Mouse (Mus musculus): ENCODE data around the gene Gm5150. TPM values are rescaled to one million over a fixed set of nuclear protein-coding genes. Genes with fewer than 3 reads are reported as not detected.

The Gm5150 gene
- polyA plus RNA-seq (2012; rRNA removed): not detected in 2 replicates

DNA sequence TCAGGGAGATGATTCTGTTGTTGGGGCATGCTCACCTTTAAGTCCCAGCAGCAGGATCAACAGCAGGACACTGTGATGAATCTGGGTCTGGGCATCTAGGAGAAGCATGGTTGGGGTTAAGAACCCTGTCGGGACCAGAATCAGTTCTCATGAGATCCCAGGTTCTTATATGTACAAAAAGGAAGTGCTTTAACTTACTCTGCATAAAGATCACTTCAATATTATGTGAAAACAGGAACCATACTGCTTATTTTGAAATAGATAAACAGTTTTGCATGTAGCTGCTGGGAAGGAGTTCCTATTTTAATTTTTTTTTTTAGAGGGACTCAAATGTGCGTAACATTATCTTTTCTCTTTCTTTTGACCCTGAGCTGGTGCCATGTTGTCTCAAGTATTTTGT is at the start of gene Gm5150:
TSS of gene Gm5150 (minus strand) at position 223 of the 400 bp plus-strand sequence.

Other genes with a start within 250 kb of the Gm5150 start
- 0.14 and 0.17 TPM in 2 replicates for gene Sirpb1c, start 157.9 kb downstream of the Gm5150 start, polyA plus RNA-seq (2012; rRNA removed)